Mouse (Mus musculus) neural tube, embryonic 12.5 days (tissue): ENCODE measurements at regions not wholly inside any gene's neighbourhood (a gene's known extent, or its start where the extent isn't known, plus 50 kb on each side); places are given as distances from the start of the nearest gene placed in this dataset.

ENCODE experiments used
- ATAC-seq: fragments of 200-750 bp; cut with Nextera tagmentation; 2 replicates; pipeline ENCODE4 v1.8.0; 2017; ENCODE audit warnings: low read depth, mild to moderate bottlenecking, moderate TSS enrichment, moderate library complexity; ENCODE audit not compliant: low FRiP score
- H3K27ac ChIP-seq: fragments of 300-500 bp; sonication (generic); 2 replicates; pipeline ENCODE4 v1.5.1; 2016
- H3K27me3 ChIP-seq: fragments of 300-500 bp; sonication (generic); replicated peaks from 2 replicates; pipeline ENCODE4 v1.6.1; 2016; ENCODE audit warnings: mild to moderate bottlenecking
- H3K36me3 ChIP-seq: fragments of 300-500 bp; sonication (generic); 2 replicates; pipeline ENCODE4 v1.6.1; 2016; ENCODE audit warnings: mild to moderate bottlenecking
- H3K4me1 ChIP-seq: fragments of 300-500 bp; sonication (generic); 2 replicates; pipeline ENCODE4 v1.6.1; 2016
- H3K4me2 ChIP-seq: fragments of 300-500 bp; sonication (generic); replicated peaks from 2 replicates; pipeline ENCODE4 v1.6.1; 2016; ENCODE audit warnings: mild to moderate bottlenecking
- H3K4me3 ChIP-seq: fragments of 300-500 bp; sonication (generic); 2 replicates; pipeline ENCODE4 v1.5.1; 2016
- H3K9ac ChIP-seq: fragments of 300-500 bp; sonication (generic); 2 replicates; pipeline ENCODE4 v1.6.1; 2016; ENCODE audit warnings: mild to moderate bottlenecking
- H3K9me3 ChIP-seq: fragments of 300-500 bp; sonication (generic); 2 replicates; pipeline ENCODE4 v1.6.1; 2016; ENCODE audit warnings: mild to moderate bottlenecking
- WGBS: fragments of 180-500 bp; shearing (Covaris S2); methylation state at CpG from one replicate; pipeline ENCODE4 v1.1.7; 2016; 5-methylcytosine and 5-hydroxymethylcytosine counted together

DNA sequence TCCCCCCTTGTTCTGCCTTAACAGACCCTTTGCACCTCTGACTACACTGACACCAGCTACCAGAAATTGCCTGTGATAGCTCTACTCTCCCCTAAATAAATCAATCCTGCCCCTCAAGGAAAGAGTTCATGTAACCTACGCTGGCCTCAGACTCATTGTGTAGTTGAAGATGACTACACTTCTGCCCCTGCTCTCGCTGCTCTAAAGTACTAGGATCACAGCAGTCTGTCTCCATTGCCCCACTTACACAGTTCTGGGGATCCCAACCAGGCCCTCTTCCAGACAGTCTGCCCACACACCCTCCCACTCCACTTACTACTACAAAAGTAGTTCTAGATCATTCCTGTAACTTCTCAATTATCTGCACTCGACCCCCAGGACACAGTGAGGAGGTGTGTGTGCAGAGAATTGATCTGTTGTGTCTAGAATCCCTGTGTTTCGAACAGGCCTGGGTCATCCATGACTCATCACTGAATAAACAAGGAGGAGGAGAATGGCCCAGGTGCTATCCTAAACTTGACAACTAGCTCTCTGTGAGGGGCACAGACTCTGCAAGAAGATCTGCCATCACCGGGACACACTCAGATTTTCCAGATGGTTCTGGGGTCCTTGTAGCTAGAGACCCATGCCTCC lies 160.1 kb upstream of the Dynlrb2 start:
- Histone ChIP-seq H3K9ac (no peak overlapping the region), H3K36me3 (no peaks in the 10 kb centered on the region), H3K27me3 (no peaks in the 10 kb centered on the region), H3K9me3 (no peaks in the 10 kb centered on the region), H3K4me3 (no peak overlapping the region), H3K27ac (no peak overlapping the region), H3K4me1 (no peaks in the 10 kb centered on the region), H3K4me2 (no peak overlapping the region)
- no peak for ATAC-seq
- WGBS: 86% methylated on average over 5 of the region's 5 CpGs

DNA sequence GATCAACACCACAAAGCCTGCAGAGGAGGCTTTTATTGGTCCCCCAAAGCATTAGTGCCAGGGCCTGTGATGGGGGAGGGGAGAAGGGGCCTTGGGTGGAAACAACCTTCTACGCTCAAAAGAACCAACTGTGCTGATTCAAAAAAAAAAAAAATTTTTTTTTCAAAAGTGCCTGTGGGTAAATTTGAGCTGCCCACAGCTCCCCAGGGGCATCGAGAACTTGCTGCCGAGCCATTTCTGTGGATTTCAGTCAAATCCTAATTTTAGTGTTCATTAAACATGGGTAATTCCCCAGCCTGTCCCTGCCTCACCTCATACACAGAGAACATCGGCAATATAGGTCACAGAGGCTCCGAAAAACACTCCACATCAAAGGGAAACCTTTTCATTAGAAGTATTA lies 161.2 kb upstream of the Dynlrb2 start:
- Histone ChIP-seq H3K27ac (no peak overlapping the region), H3K4me2 (no peak overlapping the region), H3K36me3 (no peaks in the 10 kb centered on the region), H3K9ac (no peak overlapping the region), H3K4me3 (no peak overlapping the region), H3K27me3 (no peaks in the 10 kb centered on the region), H3K4me1 (no peaks in the 10 kb centered on the region), H3K9me3 (no peaks in the 10 kb centered on the region)
- ATAC-seq: no peak
- 72% methylated on average over 5 of the region's 5 CpGs for WGBS

- no peak overlapping the region for H3K27ac ChIP-seq
- H3K36me3 ChIP-seq: no peaks in the 10 kb centered on the region
- H3K4me3 ChIP-seq: no peak overlapping the region
- H3K4me1 ChIP-seq: no peaks in the 10 kb centered on the region
- no peak overlapping the region for H3K4me2 ChIP-seq
- no peak overlapping the region for H3K9ac ChIP-seq
- H3K27me3 ChIP-seq: no peaks in the 10 kb centered on the region
- ATAC-seq: no peak
- H3K9me3 ChIP-seq: no peaks in the 10 kb centered on the region
- 91% methylated on average over 3 of the region's 3 CpGs for WGBS
These were observed 170.0 kb upstream of the Dynlrb2 start for GRCm38 (mm10) chr8:116334772-116335171.

DNA sequence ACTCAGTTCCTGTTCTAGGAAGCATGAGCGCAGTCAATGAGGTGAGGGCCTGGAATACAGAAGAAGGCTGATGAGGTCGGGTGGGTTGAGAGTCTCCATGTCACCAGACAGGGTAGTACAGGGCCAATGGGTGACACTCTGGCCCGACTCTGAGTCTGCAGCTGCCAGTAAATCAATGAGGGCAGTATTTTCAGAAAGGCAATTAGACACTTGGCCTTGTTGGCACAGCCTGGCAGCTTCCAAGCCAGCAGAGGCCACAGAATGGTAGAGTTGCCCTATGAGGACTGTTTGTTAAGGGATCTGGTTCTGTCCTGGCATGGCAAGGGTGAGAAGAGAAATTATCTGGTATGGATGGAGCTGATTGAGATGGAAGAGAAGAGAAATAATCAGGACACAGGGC lies 170.7 kb upstream of the Dynlrb2 start:
- Histone ChIP-seq H3K4me1 (no peaks in the 10 kb centered on the region), H3K9ac (no peak overlapping the region), H3K36me3 (no peaks in the 10 kb centered on the region), H3K27ac (no peak overlapping the region), H3K27me3 (no peaks in the 10 kb centered on the region), H3K9me3 (no peaks in the 10 kb centered on the region), H3K4me2 (no peak overlapping the region), H3K4me3 (no peak overlapping the region)
- WGBS: 84% methylated on average over 3 of the region's 3 CpGs
- no peak for ATAC-seq

- Histone ChIP-seq H3K4me2 (no peak overlapping the region), H3K27ac (no peak overlapping the region), H3K9ac (no peak overlapping the region), H3K4me1 (peaks cover 7% of the 10 kb centered on the region), H3K4me3 (no peak overlapping the region), H3K36me3 (no peaks in the 10 kb centered on the region), H3K27me3 (no peaks in the 10 kb centered on the region), H3K9me3 (no peaks in the 10 kb centered on the region)
- 75% methylated on average over 13 of the region's 13 CpGs for WGBS
- no peak for ATAC-seq
These were observed 184.6 kb upstream of the Dynlrb2 start for GRCm38 (mm10) chr8:116320014-116320680.

DNA sequence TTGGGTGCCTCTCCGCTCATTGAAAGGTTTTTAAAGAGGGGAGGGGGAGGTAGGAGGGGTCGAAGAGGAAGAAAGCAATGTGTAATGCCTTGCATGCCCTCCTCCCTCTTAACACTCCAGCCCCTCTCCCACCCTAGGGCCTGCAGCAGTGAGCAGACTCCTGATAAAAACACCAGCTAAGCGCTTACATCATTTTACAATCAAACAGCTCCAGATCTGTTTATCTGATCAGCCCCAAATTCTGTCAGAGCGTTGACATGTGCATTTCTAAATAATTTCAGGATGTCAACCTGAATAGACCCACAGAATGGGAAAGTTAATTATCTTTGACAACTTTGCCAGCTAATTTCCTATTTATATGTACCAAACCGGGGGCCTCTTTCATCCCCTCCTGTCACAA lies 189.4 kb upstream of the Dynlrb2 start:
- H3K36me3 ChIP-seq: no peaks in the 10 kb centered on the region
- no peak for ATAC-seq
- H3K9me3 ChIP-seq: no peaks in the 10 kb centered on the region
- peaks cover 8% of the 10 kb centered on the region for H3K4me1 ChIP-seq
- no peaks in the 10 kb centered on the region for H3K27me3 ChIP-seq
- no peak overlapping the region for H3K27ac ChIP-seq
- H3K4me2 ChIP-seq: no peak overlapping the region
- no peak overlapping the region for H3K9ac ChIP-seq
- no peak overlapping the region for H3K4me3 ChIP-seq
- WGBS: 53% methylated on average over 5 of the region's 5 CpGs

DNA sequence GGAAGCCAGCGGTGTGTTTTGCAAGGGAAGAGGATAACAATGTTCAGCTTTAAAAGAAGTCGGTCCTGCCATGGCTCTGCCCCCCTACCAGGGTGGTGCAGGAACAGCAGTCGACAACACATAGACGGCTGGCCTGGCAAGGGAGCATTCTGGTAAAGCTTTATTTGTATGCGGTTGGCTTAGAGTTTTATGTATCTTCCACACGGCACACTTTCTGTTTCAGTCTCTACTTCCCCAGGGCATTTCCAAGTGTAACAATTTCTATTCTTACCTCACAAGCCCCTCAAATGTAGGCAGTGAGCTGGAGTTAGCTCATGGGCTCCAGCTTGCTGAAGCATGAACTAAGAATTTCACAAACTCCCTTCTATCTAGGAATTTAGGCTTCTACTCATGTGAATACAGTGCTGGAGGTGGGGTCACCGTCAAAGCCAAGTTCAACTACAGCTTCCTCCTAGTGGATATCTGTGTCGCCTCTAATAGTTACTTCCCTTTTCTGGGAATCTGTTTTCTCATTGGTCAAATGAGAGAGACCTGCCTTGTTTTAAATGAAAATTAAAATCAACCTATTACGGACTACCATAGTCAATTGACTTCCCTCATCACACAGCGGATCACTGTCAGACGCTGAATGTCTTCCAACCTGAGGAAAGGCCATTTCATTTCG lies 190.2 kb upstream of the Dynlrb2 start:
- Histone ChIP-seq H3K36me3 (no peaks in the 10 kb centered on the region), H3K4me1 (peaks cover 8% of the 10 kb centered on the region), H3K4me3 (no peak overlapping the region), H3K27me3 (no peaks in the 10 kb centered on the region), H3K9ac (no peak overlapping the region), H3K4me2 (no peak overlapping the region), H3K27ac (no peak overlapping the region), H3K9me3 (no peaks in the 10 kb centered on the region)
- no peak for ATAC-seq
- WGBS: 89% methylated on average over 12 of the region's 12 CpGs

DNA sequence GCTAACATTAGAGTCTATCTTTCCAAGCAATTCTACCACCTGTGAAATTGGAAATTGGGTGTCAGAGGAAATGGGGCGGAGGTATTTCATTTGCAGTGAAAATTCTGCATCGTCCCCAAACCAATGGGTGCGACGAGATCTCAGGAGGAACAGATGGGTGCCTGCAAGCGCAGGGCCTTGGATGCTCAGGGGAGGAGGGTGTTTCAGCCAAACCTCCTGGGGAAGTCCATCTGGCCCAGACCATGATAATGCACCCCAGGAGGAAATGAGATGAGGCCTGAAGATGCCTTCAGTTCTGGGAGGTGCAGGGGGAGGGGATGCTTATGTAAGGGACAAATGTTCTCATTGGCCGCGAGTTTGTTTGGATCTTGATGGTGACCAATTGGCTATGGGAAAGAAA lies 205.9 kb upstream of the Dynlrb2 start:
- H3K4me1 ChIP-seq: no peaks in the 10 kb centered on the region
- no peak for ATAC-seq
- H3K9ac ChIP-seq: no peak overlapping the region
- H3K36me3 ChIP-seq: no peaks in the 10 kb centered on the region
- no peaks in the 10 kb centered on the region for H3K27me3 ChIP-seq
- no peaks in the 10 kb centered on the region for H3K9me3 ChIP-seq
- no peak overlapping the region for H3K27ac ChIP-seq
- WGBS: 93% methylated on average over 7 of the region's 7 CpGs
- no peak overlapping the region for H3K4me2 ChIP-seq
- H3K4me3 ChIP-seq: no peak overlapping the region

DNA sequence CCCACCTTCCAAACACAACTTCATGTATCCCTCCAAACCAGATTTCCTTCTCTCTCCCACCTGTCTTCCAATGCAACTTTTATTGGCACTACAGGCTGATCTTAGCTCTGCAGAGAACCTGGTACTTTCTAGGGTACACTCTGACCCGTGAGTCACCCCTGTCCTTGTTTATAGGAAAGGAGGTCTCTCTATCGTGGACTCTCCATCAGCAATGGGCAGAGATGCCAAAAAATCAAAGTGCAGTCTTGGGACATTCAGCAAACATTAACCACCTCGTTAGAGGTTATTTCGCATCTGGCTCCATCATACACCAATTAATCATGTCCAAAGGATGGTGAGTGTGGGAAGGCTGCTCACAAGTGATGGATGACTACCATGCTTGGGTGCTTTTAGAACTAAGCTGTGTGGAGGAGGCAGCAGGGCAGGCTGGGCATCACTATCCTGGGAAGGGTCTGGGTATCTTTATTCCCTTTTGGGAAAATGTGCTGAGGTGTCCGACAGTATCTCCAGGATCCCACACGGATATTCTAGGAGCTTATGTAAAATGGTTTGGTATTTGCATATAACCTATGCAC lies 214.0 kb upstream of the Dynlrb2 start:
- Histone ChIP-seq H3K36me3 (no peaks in the 10 kb centered on the region), H3K9ac (no peak overlapping the region), H3K4me3 (no peak overlapping the region), H3K4me1 (no peaks in the 10 kb centered on the region), H3K27ac (no peak overlapping the region), H3K9me3 (no peaks in the 10 kb centered on the region), H3K27me3 (no peaks in the 10 kb centered on the region), H3K4me2 (no peak overlapping the region)
- no peak for ATAC-seq
- WGBS: 86% methylated on average over 6 of the region's 6 CpGs

DNA sequence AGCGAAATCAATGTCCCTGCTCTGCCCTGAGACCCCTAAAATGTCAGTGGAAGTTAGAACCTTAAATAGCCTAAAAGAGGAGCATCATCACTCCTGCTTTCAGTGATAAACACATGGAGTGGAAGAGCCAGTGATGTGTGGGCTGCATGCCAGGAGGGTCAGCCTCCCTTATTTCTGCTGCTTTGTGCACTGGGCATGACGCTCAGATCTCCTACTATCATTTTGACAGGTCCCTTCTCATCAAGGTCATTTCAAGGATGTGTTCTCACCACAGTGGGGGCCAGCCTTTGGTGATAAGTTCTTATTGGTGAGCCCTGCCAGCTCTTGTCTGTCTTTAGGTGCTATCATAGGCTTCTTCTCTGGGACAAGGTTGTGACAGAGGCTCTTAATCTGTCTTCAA lies 215.5 kb upstream of the Dynlrb2 start:
- Histone ChIP-seq H3K27ac (no peak overlapping the region), H3K4me2 (no peak overlapping the region), H3K4me1 (no peaks in the 10 kb centered on the region), H3K4me3 (no peak overlapping the region), H3K36me3 (no peaks in the 10 kb centered on the region), H3K9ac (no peak overlapping the region), H3K27me3 (no peaks in the 10 kb centered on the region), H3K9me3 (no peaks in the 10 kb centered on the region)
- WGBS: 85% methylated on average over 2 of the region's 2 CpGs
- no peak for ATAC-seq

DNA sequence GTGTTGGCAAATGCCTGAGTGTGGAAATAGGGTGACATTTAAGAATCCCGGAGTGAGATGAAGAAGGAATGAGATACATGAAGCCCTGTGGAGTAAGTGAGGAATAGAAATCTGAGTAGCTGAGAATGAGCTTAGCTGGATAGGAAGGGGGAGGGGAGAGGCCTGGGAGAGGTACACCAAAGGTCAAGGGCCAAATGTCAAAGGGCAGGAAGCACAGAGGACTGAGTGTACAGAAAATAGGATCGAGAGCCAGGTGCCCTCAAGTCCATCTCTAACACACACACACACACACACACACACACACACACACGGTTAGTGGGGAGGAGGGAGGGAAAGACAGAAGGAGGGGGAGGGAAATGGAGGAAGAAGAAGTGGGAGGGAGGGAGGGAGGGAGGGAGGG lies 220.8 kb upstream of the Dynlrb2 start:
- H3K36me3 ChIP-seq: no peaks in the 10 kb centered on the region

GRCm38 (mm10) chr8:116282341-116282740 lies 222.4 kb upstream of the Dynlrb2 start:
- H3K9ac ChIP-seq: no peak overlapping the region
- WGBS: 90% methylated on average over 5 of the region's 5 CpGs

More for the DNA sequence above, 220.8 kb upstream of the Dynlrb2 start:
- no peak for ATAC-seq
- Histone ChIP-seq H3K4me2 (no peak overlapping the region), H3K27me3 (no peaks in the 10 kb centered on the region), H3K4me3 (no peak overlapping the region), H3K9me3 (no peaks in the 10 kb centered on the region), H3K9ac (no peak overlapping the region), H3K27ac (no peak overlapping the region), H3K4me1 (no peaks in the 10 kb centered on the region)
- 86% methylated on average over 1 of the region's 3 CpGs for WGBS

More at GRCm38 (mm10) chr8:116282341-116282740, 222.4 kb upstream of the Dynlrb2 start:
- ATAC-seq: no peak
- H3K4me1 ChIP-seq: no peaks in the 10 kb centered on the region
- H3K4me2 ChIP-seq: no peak overlapping the region
- no peaks in the 10 kb centered on the region for H3K27me3 ChIP-seq
- H3K4me3 ChIP-seq: no peak overlapping the region
- no peak overlapping the region for H3K27ac ChIP-seq
- no peaks in the 10 kb centered on the region for H3K9me3 ChIP-seq
- H3K36me3 ChIP-seq: no peaks in the 10 kb centered on the region
